Mouse (Mus musculus) limb, embryonic 12.5 days (tissue): ENCODE measurements around the gene Ccnl1. TPM values are rescaled to one million over a fixed set of nuclear protein-coding genes. Genes with fewer than 3 reads are reported as not detected.

Source experiments
- ATAC-seq: fragments of 200-750 bp; cut with Nextera tagmentation; 2 replicates; pipeline ENCODE4 v1.8.0; 2017; ENCODE audit warnings: low read depth, moderate TSS enrichment; ENCODE audit not compliant: insufficient number of reproducible peaks, insufficient read depth, low FRiP score, low TSS enrichment
- H3K27ac ChIP-seq: fragments of 300-500 bp; sonication (generic); 2 replicates; pipeline ENCODE4 v1.5.1; 2016; ENCODE audit warnings: mild to moderate bottlenecking, moderate library complexity
- H3K27me3 ChIP-seq: fragments of 300-500 bp; sonication (generic); 2 replicates; pipeline ENCODE4 v1.6.1; 2016; ENCODE audit warnings: mild to moderate bottlenecking, moderate library complexity
- H3K36me3 ChIP-seq: fragments of 300-500 bp; sonication (generic); 2 replicates; pipeline ENCODE4 v1.6.1; 2016; ENCODE audit warnings: mild to moderate bottlenecking, moderate library complexity
- H3K4me1 ChIP-seq: fragments of 300-500 bp; sonication (generic); replicated peaks from 2 replicates; pipeline ENCODE4 v1.6.1; 2016
- H3K4me2 ChIP-seq: fragments of 300-500 bp; sonication (generic); 2 replicates; pipeline ENCODE4 v1.6.1; 2016; ENCODE audit warnings: mild to moderate bottlenecking, moderate library complexity
- H3K4me3 ChIP-seq: fragments of 300-500 bp; sonication (generic); replicated peaks from 2 replicates; pipeline ENCODE4 v1.5.1; 2016; ENCODE audit warnings: mild to moderate bottlenecking
- H3K9ac ChIP-seq: fragments of 300-500 bp; sonication (generic); replicated peaks from 2 replicates; pipeline ENCODE4 v1.6.1; 2016; ENCODE audit warnings: mild to moderate bottlenecking, moderate library complexity
- H3K9me3 ChIP-seq: fragments of 300-500 bp; sonication (generic); 2 replicates; pipeline ENCODE4 v1.6.1; 2016; ENCODE audit warnings: mild to moderate bottlenecking, moderate library complexity
- WGBS: fragments of 180-500 bp; shearing (Covaris S2); methylation state at CpG from one replicate; pipeline ENCODE4 v1.1.7; 2016; 5-methylcytosine and 5-hydroxymethylcytosine counted together
- polyA plus RNA-seq: library from polyadenylated mRNA; unstranded; fragments of >200 nt; fragmentation: Nextera tagmentation; extraction: Ambion mirVana; gene quantifications from 2 replicates; pipeline ENCODE4 v1.2.1, GENCODE M21; 2016

Ccnl1 gene
- polyA plus RNA-seq: 139 and 144 TPM in 2 replicates

DNA sequence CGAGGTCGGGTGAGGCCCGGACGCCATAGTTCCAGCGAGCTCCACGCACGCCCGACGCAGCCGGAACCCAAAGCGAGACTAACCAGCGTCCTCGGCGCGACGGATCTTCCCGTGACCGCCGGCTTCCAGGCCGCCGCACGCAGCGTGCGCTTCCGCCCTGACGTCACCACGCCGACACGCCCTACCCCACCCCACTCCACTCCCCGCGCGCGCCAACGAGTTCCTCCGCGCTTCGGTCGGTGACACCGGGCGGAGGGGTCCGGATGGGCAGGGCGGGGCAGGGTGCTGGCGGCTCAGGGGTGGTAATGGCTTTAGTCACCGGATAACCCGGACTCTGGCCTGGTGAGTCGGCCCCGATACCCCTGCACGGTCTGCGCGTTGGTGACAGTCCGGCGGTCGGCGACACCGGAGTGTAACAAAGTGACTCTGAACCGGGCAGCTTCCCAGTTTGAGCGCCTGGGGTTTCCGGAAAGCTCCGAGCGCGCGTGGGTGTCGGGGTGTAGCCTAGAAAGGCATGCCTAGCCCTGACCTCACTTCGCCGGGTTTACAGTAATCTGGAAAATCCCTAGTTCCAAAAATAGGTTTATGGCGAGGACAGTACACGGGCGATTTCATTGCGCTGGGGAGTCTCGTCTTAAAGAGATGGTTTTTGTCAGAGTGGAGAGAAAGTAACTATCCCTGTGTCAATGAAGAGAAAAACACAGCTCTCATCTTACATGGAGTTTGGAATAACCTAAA lies at the start of gene Ccnl1:
Gene Ccnl1 (minus strand): TSS at position 148 of the 738 bp plus-strand sequence.
- Histone ChIP-seq H3K27me3 (no peaks in the 10 kb centered on the region), H3K9me3 (no peaks in the 10 kb centered on the region), H3K4me3 (peak within 1 kb of the TSS; percentile 97), H3K36me3 (peaks cover 25% of the 10 kb centered on the region), H3K4me2 (peak within 1 kb of the TSS; percentile 87), H3K27ac (peak within 1 kb of the TSS; percentile 100), H3K4me1 (peaks cover 34% of the 10 kb centered on the region), H3K9ac (peak within 1 kb of the TSS; percentile 99)
- peak; percentile 90 for ATAC-seq
- under 1% methylated on average over 69 of the region's 70 CpGs for WGBS

DNA sequence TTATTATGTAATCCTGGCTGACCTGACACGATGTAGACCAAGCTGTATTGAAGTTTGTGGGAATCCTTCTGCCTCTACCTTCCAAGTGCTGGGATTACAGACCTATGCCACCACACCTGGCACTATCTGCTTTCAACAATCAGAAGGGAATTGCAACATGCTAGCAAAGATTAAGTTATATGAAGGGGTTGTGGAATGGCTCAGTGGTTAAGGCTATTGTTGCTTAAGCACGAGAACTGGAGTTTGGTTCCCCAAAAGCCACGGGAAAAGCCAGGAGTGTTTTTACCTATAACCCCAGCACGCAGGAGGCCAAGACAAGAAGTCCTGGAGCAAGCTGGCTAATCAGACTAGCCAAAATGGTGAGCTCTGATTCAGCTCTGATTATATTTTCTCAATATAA lies 46.9 kb upstream of the Ccnl1 start:
- no peaks in the 10 kb centered on the region for H3K27me3 ChIP-seq
- no peak for ATAC-seq
- no peak overlapping the region for H3K27ac ChIP-seq
- no peak overlapping the region for H3K4me3 ChIP-seq
- H3K36me3 ChIP-seq: no peaks in the 10 kb centered on the region
- H3K4me1 ChIP-seq: no peaks in the 10 kb centered on the region; the same call in 1 of the 2 replicates
- H3K4me2 ChIP-seq: no peak overlapping the region
- H3K9ac ChIP-seq: no peak overlapping the region
- H3K9me3 ChIP-seq: no peaks in the 10 kb centered on the region
- 85% methylated on average over 4 of the region's 4 CpGs for WGBS

DNA sequence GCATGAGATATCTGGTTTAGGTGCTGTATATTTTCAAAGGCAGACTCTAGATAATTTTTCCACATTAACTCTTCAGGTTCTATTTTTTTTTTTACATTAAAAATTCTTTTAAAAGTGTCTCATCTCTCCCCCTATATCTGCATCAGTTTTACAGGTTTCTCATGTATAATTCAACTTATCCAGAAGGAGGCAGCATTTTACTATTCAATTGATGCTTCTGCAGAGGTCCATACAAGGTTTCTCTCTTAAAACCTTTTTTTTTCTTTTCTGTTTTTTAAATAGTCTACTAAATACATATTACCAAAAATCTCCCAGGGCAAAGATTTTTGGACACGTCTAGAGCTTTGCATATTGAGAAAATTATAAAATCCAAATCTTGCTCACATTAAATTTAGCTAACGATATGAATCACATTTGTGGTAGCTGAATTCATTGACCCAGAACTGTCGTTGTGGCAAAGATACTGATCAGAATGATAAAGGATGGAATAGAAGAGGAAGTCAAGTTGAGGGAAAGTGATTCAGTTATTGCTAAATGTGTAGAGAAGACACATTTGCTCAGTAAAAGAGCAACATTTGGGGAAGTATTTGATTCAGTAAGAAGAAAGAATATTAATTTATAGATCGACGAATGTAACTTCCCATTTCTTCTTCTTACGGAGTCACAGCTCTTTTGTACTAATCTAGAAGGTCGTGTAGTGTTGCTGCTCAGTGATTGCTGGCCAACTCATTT lies 46.3 kb upstream of the Ccnl1 start:
- 77% methylated on average over 7 of the region's 7 CpGs for WGBS
- H3K4me1 ChIP-seq: no peaks in the 10 kb centered on the region; the same call in 1 of the 2 replicates
- H3K36me3 ChIP-seq: no peaks in the 10 kb centered on the region
- H3K27ac ChIP-seq: no peak overlapping the region
- H3K4me2 ChIP-seq: no peak overlapping the region
- H3K9ac ChIP-seq: no peak overlapping the region
- no peaks in the 10 kb centered on the region for H3K9me3 ChIP-seq
- H3K27me3 ChIP-seq: no peaks in the 10 kb centered on the region
- no peak overlapping the region for H3K4me3 ChIP-seq
- no peak for ATAC-seq

DNA sequence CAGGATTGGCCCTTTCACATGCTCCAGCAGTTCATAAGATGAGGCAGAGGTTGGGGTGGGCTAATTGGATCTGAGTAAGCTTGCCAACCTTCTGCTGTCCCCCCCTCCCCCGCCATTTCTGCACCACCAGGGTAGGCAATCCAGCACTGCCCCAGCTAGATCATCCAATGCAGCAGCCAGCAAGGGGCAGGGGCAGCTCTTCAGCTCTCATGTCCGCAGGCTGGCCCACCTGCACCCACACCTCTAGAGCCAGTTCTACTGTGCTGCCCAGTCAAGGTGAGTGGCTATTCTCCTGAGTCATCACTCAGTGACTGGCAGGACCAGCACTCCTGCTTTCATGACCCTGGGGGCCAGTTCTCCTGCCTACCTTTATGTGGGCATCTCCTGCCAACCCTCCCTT lies 42.4 kb upstream of the Ccnl1 start:
- Histone ChIP-seq H3K4me1 (0 out of 2 replicates have a peak, but pooled peaks cover 2% of the 10 kb centered on the region), H3K9ac (no peak overlapping the region), H3K4me3 (no peak overlapping the region), H3K36me3 (no peaks in the 10 kb centered on the region), H3K27me3 (no peaks in the 10 kb centered on the region), H3K27ac (no peak overlapping the region), H3K4me2 (no peak overlapping the region), H3K9me3 (no peaks in the 10 kb centered on the region)
- 82% methylated on average over 2 of the region's 2 CpGs for WGBS
- ATAC-seq: 0 out of 2 replicates have a peak, but pooled peaks have one; percentile 31

DNA sequence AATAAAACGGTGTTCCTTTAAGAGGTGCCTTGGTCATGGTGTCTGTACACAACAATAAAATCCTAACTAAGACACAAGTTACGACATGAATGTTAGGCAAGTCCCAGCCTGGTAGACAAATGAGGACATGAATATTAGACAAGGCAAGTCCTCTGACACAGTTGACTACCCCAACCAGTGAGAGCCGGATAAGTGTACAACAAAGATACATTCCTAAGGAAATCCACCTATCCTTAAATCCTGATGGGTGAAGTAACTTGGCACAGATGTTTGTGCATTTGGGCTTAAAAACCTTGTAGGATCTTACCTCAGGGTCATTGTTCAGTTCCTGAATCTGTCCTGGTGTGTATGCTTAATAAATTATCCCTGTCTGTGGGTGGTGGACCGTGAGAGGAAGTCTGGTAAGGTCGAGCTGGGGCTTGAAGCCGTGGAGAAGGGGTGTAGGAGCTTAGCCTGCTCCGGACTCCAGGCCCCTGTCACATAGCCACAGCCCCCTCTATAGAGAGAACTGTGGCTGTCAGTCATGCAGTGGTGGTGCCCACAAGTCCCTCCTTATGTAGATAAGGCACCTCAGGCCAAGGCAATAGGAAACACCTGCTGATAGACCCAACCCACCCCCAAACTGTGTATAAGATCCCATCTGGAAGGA lies 39.4 kb upstream of the Ccnl1 start:
- Histone ChIP-seq H3K36me3 (no peaks in the 10 kb centered on the region), H3K27me3 (no peaks in the 10 kb centered on the region), H3K4me2 (no peak overlapping the region), H3K27ac (no peak overlapping the region), H3K9me3 (no peaks in the 10 kb centered on the region), H3K4me1 (0 out of 2 replicates have a peak, but pooled peaks cover 2% of the 10 kb centered on the region), H3K4me3 (no peak overlapping the region), H3K9ac (no peak overlapping the region)
- 69% methylated on average over 7 of the region's 7 CpGs for WGBS
- no peak for ATAC-seq

DNA sequence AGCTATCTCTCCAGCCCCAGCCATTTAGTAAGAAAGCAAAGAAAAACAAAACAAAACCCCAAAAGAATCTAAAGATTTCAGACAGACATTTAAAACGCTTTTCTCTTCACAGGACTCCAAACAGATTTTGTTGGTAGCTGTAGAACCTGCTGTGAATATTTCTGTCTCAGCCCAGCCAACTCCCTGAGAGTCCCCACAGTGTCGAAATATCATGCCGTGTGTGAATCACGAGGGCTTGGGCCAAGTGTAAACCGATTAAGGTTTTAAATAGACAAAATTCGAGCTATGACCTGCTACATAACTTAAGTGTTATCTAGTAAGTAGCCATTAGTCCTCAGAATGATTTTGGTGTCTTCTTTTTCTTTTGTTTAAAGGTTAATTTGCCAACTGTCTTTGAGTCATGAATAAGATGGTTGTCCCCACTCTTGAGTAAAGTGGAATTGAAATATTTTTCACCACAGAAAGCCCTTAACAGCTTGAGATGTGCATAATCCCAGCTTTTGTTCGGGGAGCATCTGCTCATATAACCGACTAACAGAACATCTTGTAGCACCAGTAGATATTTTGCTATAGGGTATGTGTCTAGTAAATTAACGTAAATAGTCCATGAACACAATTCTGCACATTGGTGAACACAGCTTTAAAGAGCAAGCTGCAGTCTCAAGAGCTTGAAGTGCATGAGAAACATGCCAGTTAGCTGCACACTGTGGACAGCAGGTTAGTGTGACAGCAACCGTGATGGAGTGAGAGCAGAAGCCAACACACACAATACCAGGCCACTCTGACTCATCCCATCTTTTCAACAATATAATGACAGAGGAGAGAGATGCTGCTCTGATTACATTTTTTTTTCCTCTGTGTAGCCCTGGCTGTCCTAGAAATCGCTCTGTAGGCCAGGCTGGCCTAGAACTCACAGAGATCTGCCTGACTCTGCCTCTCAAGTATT lies 34.6 kb upstream of the Ccnl1 start:
- H3K4me1 ChIP-seq: 0 out of 2 replicates have a peak, but pooled peaks cover 2% of the 10 kb centered on the region
- no peak overlapping the region for H3K9ac ChIP-seq
- WGBS: 82% methylated on average over 11 of the region's 11 CpGs
- H3K27me3 ChIP-seq: no peaks in the 10 kb centered on the region
- ATAC-seq: no peak
- H3K27ac ChIP-seq: no peak overlapping the region
- H3K4me2 ChIP-seq: no peak overlapping the region
- H3K9me3 ChIP-seq: no peaks in the 10 kb centered on the region
- H3K36me3 ChIP-seq: no peaks in the 10 kb centered on the region
- no peak overlapping the region for H3K4me3 ChIP-seq

DNA sequence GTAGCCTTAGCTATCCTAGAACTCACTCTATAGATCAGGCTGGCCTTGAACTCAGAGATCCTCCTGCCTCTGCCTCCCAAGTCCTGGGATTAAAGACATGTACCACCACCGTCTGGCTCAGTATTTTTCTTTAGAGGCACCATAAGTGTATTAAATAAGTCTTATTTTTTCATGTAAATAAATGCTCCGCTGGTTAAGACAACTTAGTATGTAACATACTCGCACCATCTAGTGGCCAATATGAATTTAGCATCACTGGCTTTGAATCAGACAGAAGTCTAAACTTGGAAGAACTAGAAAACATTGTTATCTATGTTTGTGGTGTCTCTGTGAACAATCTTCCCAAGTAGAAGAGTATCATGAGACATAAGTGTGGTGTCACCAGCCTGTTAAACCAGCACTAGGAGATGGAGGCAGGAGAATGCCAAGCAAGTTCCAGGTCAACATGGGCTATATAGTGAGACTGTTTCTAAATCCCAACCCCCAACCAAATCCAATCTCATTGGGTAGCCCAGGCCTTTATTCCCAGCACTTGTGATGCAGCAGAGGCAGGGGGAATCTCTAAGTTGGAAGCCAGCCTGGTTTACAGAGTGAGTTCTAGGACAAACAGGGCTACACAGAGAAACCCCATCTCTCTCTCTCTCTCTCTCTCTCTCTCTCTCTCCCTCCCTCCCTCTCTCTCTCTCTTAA lies 33.1 kb upstream of the Ccnl1 start:
- no peak for ATAC-seq
- WGBS: 24% methylated on average over 3 of the region's 3 CpGs
- H3K9ac ChIP-seq: no peak overlapping the region
- H3K4me3 ChIP-seq: no peak overlapping the region
- no peaks in the 10 kb centered on the region for H3K9me3 ChIP-seq
- no peaks in the 10 kb centered on the region for H3K4me1 ChIP-seq
- no peaks in the 10 kb centered on the region for H3K27me3 ChIP-seq
- no peak overlapping the region for H3K27ac ChIP-seq
- no peak overlapping the region for H3K4me2 ChIP-seq
- no peaks in the 10 kb centered on the region for H3K36me3 ChIP-seq

DNA sequence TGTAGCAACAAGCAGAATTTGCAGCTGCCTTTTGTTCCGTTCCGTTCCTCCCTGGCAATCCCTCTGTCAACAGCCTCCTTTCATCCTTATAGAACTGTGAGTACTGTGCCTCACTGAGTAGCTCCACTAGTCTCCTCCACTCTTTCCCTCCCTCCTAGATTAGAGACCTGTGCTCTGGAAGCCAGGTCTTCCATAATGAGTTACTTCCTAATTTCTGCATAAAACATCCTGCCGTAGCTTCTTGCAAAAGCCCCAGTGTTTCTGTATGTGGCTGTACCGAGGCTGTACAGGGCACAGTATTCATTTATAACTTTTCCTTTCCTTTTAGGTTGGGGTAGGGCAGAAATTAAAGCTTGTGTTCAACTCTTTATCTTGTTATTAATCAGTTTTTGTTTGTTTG lies 32.5 kb upstream of the Ccnl1 start:
- no peak overlapping the region for H3K4me2 ChIP-seq
- H3K36me3 ChIP-seq: no peaks in the 10 kb centered on the region
- H3K4me1 ChIP-seq: no peaks in the 10 kb centered on the region
- WGBS: 81% methylated on average over 4 of the region's 4 CpGs
- H3K27me3 ChIP-seq: no peaks in the 10 kb centered on the region
- H3K9ac ChIP-seq: no peak overlapping the region
- ATAC-seq: no peak
- no peaks in the 10 kb centered on the region for H3K9me3 ChIP-seq
- no peak overlapping the region for H3K27ac ChIP-seq
- H3K4me3 ChIP-seq: no peak overlapping the region

DNA sequence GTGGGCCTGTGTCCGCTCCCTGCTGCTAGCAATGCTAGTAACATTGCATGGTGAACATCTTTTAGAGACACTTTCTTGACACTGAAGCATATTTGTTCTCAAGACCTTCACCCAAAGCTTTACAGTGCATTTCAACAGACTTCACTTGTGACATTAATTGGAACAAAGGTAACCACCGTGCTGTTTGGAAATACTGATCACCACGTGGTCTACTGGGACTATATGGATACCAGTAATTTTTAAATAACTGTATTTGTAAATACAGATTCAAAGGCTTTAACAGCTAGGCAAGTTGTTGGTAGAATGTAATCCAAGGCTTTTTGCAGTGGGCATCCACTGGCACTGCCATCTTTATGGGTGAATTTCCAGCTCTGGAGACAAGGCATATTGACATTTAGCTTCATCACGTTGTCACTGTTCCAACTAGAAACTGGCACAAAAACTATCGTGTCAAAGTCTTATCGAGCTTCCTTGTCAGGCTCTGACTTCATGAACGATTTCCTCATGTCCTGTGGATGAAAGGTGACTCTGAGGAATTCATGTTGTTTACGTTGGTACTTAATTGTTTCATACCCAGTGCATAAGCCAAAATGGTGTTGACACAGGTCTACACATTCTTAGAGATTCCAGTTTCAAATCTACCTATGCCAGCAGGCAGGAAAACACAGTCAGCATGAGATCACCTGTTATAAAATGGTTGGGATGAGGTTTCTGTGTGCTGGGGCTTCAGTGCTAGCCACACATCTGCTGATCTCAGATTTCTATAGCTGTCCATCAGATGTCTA lies 30.9 kb upstream of the Ccnl1 start:
- WGBS: 80% methylated on average over 8 of the region's 8 CpGs
- Histone ChIP-seq H3K36me3 (no peaks in the 10 kb centered on the region), H3K4me3 (no peak overlapping the region), H3K9ac (no peak overlapping the region), H3K4me1 (no peaks in the 10 kb centered on the region), H3K9me3 (no peaks in the 10 kb centered on the region), H3K27ac (no peak overlapping the region), H3K4me2 (no peak overlapping the region), H3K27me3 (no peaks in the 10 kb centered on the region)
- ATAC-seq: no peak

DNA sequence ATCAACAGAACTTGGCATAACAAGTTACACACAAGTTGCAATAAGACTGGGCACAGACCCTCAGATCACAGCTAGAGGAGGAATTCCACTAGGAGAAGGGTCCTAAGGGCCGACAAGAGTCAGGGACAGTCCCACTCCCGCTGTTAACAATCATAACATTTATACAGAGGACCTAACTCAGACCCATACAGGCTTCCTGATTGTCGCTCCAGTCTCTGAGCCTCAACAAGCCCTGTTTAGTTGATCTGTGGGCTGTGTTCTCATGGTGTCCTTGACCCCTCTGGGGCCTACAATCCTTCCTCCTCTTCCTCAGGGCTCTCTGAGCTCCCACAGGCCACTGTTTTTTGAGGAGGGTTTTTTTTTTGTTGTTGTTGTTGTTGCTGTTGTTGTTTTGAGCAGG lies 18.2 kb upstream of the Ccnl1 start:
- Histone ChIP-seq H3K27ac (no peak overlapping the region), H3K9ac (no peak overlapping the region), H3K36me3 (no peaks in the 10 kb centered on the region), H3K27me3 (no peaks in the 10 kb centered on the region), H3K4me3 (no peak overlapping the region), H3K9me3 (no peaks in the 10 kb centered on the region), H3K4me1 (peaks cover 14% of the 10 kb centered on the region), H3K4me2 (no peak overlapping the region)
- 68% methylated on average over 3 of the region's 3 CpGs for WGBS
- ATAC-seq: no peak
